ENCODE assay signal across 9 mouse cellular contexts in the genomic region with DNA sequence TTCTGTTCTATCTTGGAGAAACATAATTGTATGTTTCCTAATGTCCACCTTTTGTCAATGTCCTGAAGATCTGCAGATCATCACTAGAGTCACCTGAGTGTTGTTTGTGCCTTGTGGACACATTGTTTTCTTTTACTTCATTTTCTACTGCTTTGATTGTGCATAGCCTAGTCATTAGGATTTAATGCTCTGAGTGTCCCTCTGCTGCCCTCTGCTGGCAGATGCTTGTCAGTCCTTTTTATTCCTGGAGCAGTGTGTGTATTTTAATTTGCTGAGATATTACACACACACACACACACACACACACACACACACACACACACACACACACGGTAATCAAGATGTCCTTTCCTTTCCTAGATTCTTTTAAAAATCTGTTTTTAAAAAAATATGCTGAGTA. TPM values are rescaled to one million over a fixed set of nuclear protein-coding genes. Genes with fewer than 3 reads are reported as not detected.
DNase-seq lines count a peak whose midpoint lies in the region; TF ChIP-seq lines count a peak whose summit lies in the region.
"Had no signal": no experiment of that assay in that cellular context is flagged by ENCODE, and none has a peak within 500 bp of the region (broad histone marks: within the 10 kb centered on the region; RNA-seq: fewer than 3 reads in every experiment).

No protein-coding gene starts in this region.

- H3K27ac ChIP-seq in gastrocnemius, adult 2 months, result no peak overlapping the region
- H3K27ac ChIP-seq: limb, embryonic 15.5 days had no signal

- DNase-seq in CD4-positive helper T cell, adult 2 months (ENCODE audit: low read depth, low spot score), result peak; percentile 79
- DNase-seq in R1 (ENCODE audit: low read depth, low spot score), result peak; percentile 81
- peak; percentile 90 to 93 for DNase-seq in cerebellum, postnatal 10 days
- peak; percentile 84 for DNase-seq in gastrocnemius, adult 2 months
- peak; percentile 80 to 93 for DNase-seq in kidney, postnatal 36 days
- peak; percentile 71 to 78 for DNase-seq in lung, adult 18-20 months
- DNase-seq in right cerebral cortex, adult 2 months (ENCODE audit: low spot score in 2 of 2), result peak; percentile 90 to 91
- peak; percentile 84 for DNase-seq in urinary bladder, postnatal 25 days (ENCODE audit: low spot score)

- peak; percentile 77 for TF ChIP-seq CTCF in gastrocnemius, adult 2 months (IDR thresholded peaks at IDR 0.05)

- no peak overlapping the region for H3K4me3 ChIP-seq in gastrocnemius, adult 2 months
- H3K4me3 ChIP-seq: limb, embryonic 15.5 days had no signal

- intact Hi-C loops in gastrocnemius, adult 2 months (cut with DNase I), result loop anchor here (1.0 to 5.0 kb wide), 2 partner anchors 129 to 148 kb away; no protein-coding TSS in a partner anchor

RNA-seq across cellular contexts. Expression of gene Usp24, which starts 59.8 kb away (rescaled TPM):
- 10 to 100 TPM; 62.5 to 69.2 TPM for total RNA-seq in gastrocnemius, adult 2 months (2021)
